Mouse (Mus musculus) forebrain, embryonic 14.5 days (tissue): ENCODE measurements at regions not wholly inside any gene's neighbourhood (a gene's known extent, or its start where the extent isn't known, plus 50 kb on each side); places are given as distances from the start of the nearest gene placed in this dataset.

Experiments used
- ATAC-seq: fragments of 200-750 bp; cut with Nextera tagmentation; 2 replicates; pipeline ENCODE4 v1.8.0; 2017; ENCODE audit warnings: mild to moderate bottlenecking, moderate library complexity
- DNase-seq: peaks from one replicate; pipeline ENCODE4 v3.0.0-alpha.2; 2015; ENCODE audit warnings: low spot score
- H3K27ac ChIP-seq: fragments of 300-500 bp; sonication (generic); 2 replicates; pipeline ENCODE4 v1.5.1; 2014; ENCODE audit warnings: low read depth, mild to moderate bottlenecking, control low read depth, low read length, moderate library complexity
- H3K27me3 ChIP-seq: fragments of 300-500 bp; sonication (generic); replicated peaks from 2 replicates; pipeline ENCODE4 v1.6.1; 2014; ENCODE audit warnings: low read length, control low read depth, mixed read lengths; ENCODE audit not compliant: control insufficient read depth, insufficient read depth
- H3K36me3 ChIP-seq: fragments of 300-500 bp; sonication (generic); 2 replicates; pipeline ENCODE4 v1.6.1; 2014; ENCODE audit warnings: low read length, control low read depth; ENCODE audit not compliant: control insufficient read depth, insufficient read depth
- H3K4me1 ChIP-seq: fragments of 300-500 bp; sonication (generic); 2 replicates; pipeline ENCODE4 v1.6.1; 2014; ENCODE audit warnings: antibody characterized with exemption, low read length, control low read depth; ENCODE audit not compliant: control insufficient read depth, insufficient read depth
- H3K4me2 ChIP-seq: fragments of 300-500 bp; sonication (generic); 2 replicates; pipeline ENCODE4 v1.6.1; 2014; ENCODE audit warnings: mild to moderate bottlenecking, control low read depth, low read length
- H3K4me3 ChIP-seq: fragments of 300-500 bp; sonication (generic); 2 replicates; pipeline ENCODE4 v1.5.1; 2014; ENCODE audit warnings: low read depth, low read length, control low read depth
- H3K9ac ChIP-seq: fragments of 300-500 bp; sonication (generic); 2 replicates; pipeline ENCODE4 v1.6.1; 2014; ENCODE audit warnings: mild to moderate bottlenecking, low read length, control low read depth, moderate library complexity
- H3K9me3 ChIP-seq: fragments of 300-500 bp; sonication (generic); replicated peaks from 2 replicates; pipeline ENCODE4 v1.6.1; 2016; ENCODE audit warnings: low read length, control low read depth, mixed read lengths; ENCODE audit not compliant: control insufficient read depth
- WGBS: fragments of 180-500 bp; shearing (Covaris S2); extraction: QIAGEN DNeasy Blood & Tissue Kit; methylation state at CpG from one replicate; pipeline ENCODE4 v1.1.7; 2014; 5-methylcytosine and 5-hydroxymethylcytosine counted together

DNA sequence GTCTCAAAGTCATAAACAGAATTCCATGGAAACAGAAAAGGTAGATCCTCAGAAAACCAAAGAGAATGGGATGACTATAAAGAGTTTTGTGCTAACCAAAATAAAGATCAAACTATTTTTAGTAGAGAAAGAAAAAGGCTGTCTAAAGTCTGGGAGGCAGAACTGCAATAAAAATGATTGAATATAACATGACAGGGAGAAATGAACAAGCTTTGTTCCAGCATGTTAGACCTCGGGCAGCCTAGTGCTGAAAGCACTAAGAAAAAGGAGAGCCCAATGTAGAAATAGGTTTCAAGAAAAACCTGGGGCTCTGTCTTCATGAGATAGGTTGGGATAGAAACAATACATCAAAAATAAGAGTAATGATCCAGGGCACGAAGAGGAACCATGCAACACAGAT, 135.4 kb upstream of the Pcdh7 start:
- H3K27me3 ChIP-seq, result no peaks in the 10 kb centered on the region
- no peak for ATAC-seq
- no peak overlapping the region for H3K27ac ChIP-seq
- no peak overlapping the region for H3K4me3 ChIP-seq
- WGBS, result 83% methylated on average over 2 of the region's 2 CpGs
- no peak overlapping the region for H3K4me2 ChIP-seq
- H3K9me3 ChIP-seq, result no peaks in the 10 kb centered on the region
- H3K9ac ChIP-seq, result no peak overlapping the region
- DNase-seq, result no peak
- H3K4me1 ChIP-seq, result no peaks in the 10 kb centered on the region
- no peaks in the 10 kb centered on the region for H3K36me3 ChIP-seq

GRCm38 (mm10) chr5:57587016-57587415, 130.8 kb upstream of the Pcdh7 start:
- Histone ChIP-seq H3K27me3 (no peaks in the 10 kb centered on the region), H3K9ac (no peak overlapping the region), H3K4me1 (no peaks in the 10 kb centered on the region), H3K4me3 (no peak overlapping the region), H3K9me3 (no peaks in the 10 kb centered on the region), H3K27ac (no peak overlapping the region), H3K36me3 (no peaks in the 10 kb centered on the region), H3K4me2 (no peak overlapping the region)
- ATAC-seq, result no peak
- no peak for DNase-seq
- WGBS, result 63% methylated on average over 2 of the region's 2 CpGs

DNA sequence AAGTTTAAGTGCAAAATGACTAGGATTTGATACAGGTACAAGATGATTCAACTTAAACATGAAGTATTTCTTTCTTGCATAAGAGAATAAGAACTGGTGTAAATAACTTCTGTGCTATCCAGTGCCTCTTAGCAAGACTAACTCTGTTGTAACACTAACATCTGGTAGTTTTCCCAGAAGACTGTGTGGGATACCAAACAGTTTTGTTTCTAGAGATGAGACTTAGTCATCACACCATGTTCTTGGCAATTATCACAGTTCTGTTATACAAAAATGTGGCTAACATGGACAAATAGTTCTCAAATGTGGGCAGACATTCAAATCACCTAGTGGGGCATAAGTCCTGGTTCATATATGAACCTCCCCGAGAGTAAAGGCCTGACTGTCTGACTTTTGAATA, 121.8 kb upstream of the Pcdh7 start:
- Histone ChIP-seq H3K4me1 (0 out of 2 replicates have a peak, but pooled peaks cover 2% of the 10 kb centered on the region), H3K36me3 (no peaks in the 10 kb centered on the region), H3K9me3 (no peaks in the 10 kb centered on the region), H3K27me3 (no peaks in the 10 kb centered on the region), H3K4me3 (no peak overlapping the region), H3K9ac (no peak overlapping the region), H3K27ac (no peak overlapping the region), H3K4me2 (no peak overlapping the region)
- DNase-seq (no peak), ATAC-seq (no peak)
- 83% methylated on average over 1 of the region's 1 CpGs for WGBS

DNA sequence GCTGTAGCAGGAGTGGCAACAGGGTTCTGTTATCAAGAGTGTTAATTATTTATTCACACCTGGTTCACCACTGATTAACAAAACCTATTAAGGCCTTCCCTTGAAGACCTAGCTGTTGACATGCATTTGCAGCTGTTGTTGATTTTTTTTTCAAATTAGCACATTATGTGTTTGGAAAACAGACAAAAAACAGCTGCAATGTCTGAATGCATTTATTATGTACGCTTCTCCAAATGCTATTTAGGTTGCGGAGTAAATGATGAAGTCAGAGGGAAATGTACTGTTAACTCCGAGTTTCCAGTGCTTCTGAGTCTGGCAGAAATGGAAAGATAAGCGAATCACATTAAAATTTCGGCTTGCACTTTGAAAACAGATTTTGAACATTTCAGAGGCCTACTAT, 120.7 kb upstream of the Pcdh7 start:
- no peak for ATAC-seq
- Histone ChIP-seq H3K4me3 (no peak overlapping the region), H3K4me1 (0 out of 2 replicates have a peak, but pooled peaks cover 2% of the 10 kb centered on the region), H3K36me3 (no peaks in the 10 kb centered on the region), H3K9me3 (no peaks in the 10 kb centered on the region), H3K9ac (no peak overlapping the region), H3K27me3 (no peaks in the 10 kb centered on the region), H3K27ac (no peak overlapping the region), H3K4me2 (no peak overlapping the region)
- WGBS, result 61% methylated on average over 5 of the region's 5 CpGs
- DNase-seq, result peak; percentile 59

DNA sequence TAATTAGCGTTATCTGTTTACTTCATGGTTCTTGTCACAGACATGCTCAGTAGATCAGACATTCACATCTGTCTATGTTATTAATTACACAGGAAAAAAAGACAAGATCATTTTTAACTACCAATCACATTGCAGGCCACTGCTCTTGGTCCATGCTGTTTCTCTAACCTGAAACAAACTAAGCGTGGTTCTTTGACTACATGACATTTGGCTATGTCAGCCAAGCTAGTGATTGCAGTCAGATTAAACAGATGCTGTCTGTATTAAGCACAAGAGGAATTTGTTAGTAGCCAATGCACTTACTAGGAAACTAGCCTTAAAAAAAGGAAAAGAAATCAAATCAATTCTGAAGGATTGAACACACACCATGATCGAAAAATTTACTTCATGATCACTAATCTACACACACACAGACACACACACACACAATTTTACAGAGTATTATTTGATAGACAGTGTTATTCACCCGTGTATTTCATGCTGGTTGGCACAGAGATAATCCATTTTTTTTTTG, 119.5 kb upstream of the Pcdh7 start:
- H3K4me1 ChIP-seq, result 0 out of 2 replicates have a peak, but pooled peaks cover 2% of the 10 kb centered on the region
- H3K27me3 ChIP-seq, result no peaks in the 10 kb centered on the region
- ATAC-seq (no peak), DNase-seq (no peak)
- H3K9ac ChIP-seq, result no peak overlapping the region
- 71% methylated on average over 4 of the region's 4 CpGs for WGBS
- H3K4me3 ChIP-seq, result no peak overlapping the region
- no peaks in the 10 kb centered on the region for H3K36me3 ChIP-seq
- no peaks in the 10 kb centered on the region for H3K9me3 ChIP-seq
- no peak overlapping the region for H3K27ac ChIP-seq
- no peak overlapping the region for H3K4me2 ChIP-seq
